Mouse (Mus musculus): ENCODE measurements around the gene Ppp4r1.

DNA sequence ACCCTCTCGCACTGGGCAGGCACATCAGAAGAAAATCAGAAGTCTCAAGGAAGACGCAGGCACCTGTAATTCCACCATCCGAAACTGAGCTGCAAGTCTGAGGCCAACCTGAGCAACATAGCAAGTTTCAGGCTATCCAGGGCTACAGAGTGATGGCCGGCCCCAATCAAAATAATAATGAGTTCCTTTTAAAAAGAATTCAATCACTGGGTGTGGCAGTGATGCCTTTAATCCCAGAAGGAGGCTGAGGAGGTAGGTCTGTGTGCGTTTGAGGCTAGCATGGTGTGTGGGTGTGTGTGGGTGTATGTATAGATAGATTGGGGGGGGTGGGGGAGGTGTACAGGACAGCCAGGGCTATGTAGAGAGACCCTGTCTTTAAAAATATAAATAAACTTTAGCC is 85.6 kb downstream of the Ppp4r1 start:
- no peak for TF ChIP-seq POLR2A (IDR thresholded peaks at IDR 0.05; ENCODE audit: control insufficient read depth, low read depth, low read length)
- TF ChIP-seq CTCF (IDR thresholded peaks at IDR 0.05; ENCODE audit: control insufficient read depth, insufficient read depth, insufficient replicate concordance, low read depth, low read length) = no peak

Measured in testis, adult 2 months (tissue).